Mouse (Mus musculus) cerebral cortex, adult 2 months (tissue): Measurements from ENCODE around the gene Klk1b5.

Experiments used
- WGBS: fragments of 180-500 bp; shearing (Covaris S2); methylation state at CpG from one replicate; pipeline ENCODE4 v1.1.7; 2018; 5-methylcytosine and 5-hydroxymethylcytosine counted together

Gene Klk1b5

GRCm38 (mm10) chr7:44253023-44253616 lies 37.4 kb downstream of the Klk1b5 start:
- WGBS: 63% methylated on average over 15 of the region's 15 CpGs

DNA sequence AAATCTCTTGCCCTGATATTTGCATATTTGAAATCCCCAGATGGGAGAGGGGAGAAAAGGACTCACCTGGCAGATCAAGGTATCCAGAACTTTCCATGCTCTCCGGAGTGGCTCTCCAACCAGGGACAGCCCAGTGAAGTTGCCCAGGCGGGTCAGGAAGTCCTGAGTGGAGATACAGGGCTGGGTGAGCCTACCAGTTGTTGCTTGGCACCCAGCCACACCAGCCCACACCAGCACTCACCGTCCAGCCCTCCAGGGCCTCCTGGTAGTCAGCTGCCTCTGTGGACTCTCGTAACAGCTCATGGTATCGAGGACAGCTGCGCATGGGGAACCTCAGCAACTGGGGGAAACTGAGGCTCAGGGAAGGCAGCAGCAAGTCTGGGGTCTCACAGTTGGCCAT lies 39.2 kb downstream of the Klk1b5 start:
- 76% methylated on average over 6 of the region's 6 CpGs for WGBS

DNA sequence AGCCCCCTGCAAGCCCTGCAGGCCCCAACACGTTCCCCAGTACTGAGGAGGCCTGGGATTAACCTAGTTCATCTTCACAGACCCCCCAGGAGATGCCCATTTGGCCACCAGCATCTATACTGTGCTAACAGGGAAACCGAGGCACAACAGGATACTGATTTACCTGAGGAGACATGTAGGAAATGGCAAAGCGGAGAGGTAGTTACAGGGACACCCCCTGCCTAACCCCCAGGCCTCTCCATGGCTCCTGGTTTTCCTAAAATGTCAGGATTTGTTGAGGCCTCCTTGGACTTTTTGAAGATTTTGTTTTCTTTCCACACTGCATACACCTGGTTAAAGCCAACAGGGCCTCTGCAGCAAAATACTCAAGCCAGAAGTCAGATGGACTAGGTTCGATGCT lies 41.5 kb downstream of the Klk1b5 start, which contains the start of gene Acp4:
Acp4 (minus strand) TSS at position 101 of the 400 bp plus-strand sequence.
- WGBS: 86% methylated on average over 4 of the region's 4 CpGs

GRCm38 (mm10) chr7:44260410-44260809 lies 44.7 kb downstream of the Klk1b5 start:
- 79% methylated on average over 6 of the region's 6 CpGs for WGBS

DNA sequence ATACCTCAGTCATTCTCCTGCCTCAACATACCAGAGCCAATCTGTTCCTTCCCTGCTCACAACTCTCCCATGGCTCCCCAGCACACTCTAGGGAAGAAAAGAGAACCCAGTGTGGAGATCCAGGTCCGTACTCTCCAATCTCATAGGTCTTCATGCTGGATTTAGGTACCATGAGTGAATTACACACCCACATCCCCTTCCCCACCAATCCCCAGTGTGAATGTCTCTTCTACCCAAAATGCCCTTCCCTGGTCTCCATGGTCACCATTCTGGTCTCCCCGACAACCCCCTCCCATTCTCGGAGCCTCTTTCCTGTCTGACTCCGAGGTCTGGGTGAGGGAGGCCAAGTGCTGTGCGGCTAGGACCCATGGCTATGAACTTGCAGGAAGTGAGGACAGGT lies 45.4 kb downstream of the Klk1b5 start, which contains the start of gene Gm15517:
Gm15517 (plus strand) TSS at position 301 of the 400 bp plus-strand sequence.
- WGBS: 54% methylated on average over 5 of the region's 5 CpGs

DNA sequence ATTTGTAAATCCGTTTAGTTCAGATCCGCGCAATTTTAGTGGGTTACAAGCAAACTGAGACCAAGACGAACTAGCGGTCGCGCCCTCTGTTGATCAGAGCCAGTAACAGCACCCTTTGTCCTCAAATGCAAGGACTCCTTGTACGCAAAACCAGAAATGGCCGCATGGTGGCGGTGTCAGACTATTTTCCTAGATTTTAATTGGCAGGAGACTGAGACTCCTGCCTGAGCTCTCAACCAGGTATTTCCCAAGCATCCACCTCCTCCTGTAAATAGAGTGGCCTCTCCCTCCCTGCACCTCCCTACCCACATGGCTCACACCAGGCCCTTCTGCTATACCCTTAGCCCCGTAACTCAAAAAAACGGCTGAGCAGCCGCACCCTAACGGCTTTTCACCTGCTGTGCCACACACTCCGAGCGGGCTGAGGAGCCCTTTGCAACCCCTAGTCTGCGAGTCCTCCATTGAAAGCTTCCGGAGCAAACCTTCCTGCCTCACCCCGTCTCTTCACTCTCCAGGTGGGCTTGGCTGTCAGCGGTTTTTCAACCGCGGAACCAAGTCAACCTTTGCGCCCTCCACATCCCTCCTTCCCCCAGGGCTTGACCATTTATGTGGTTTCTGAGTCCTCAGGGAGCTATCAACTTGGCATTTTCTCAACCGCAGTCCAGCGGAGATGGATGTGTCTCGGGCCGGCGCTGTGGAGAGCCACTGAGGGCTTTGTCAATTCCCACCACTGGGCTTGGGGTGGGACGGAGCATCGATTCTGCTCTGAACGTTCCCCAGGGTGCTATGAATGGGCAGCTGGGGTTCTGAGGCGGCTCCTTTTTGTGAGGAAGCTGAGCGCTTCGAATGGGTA lies 47.3 kb downstream of the Klk1b5 start:
- WGBS: 3% methylated on average over 34 of the region's 34 CpGs

- whole genome bisulfite sequencing: 82% methylated on average over 11 of the region's 11 CpGs
Observed at GRCm38 (mm10) chr7:44268117-44268516, 52.4 kb downstream of the Klk1b5 start.

GRCm38 (mm10) chr7:44269397-44269796 lies 53.7 kb downstream of the Klk1b5 start:
- 96% methylated on average over 2 of the region's 2 CpGs for WGBS
